Mouse (Mus musculus) G1E-ER4 (cell line): ENCODE measurements around the gene Bpifb1. TPM values are rescaled to one million over a fixed set of nuclear protein-coding genes. Genes with fewer than 3 reads are reported as not detected.

Source experiments
- GATA1 ChIP-seq: IDR thresholded peaks from one replicate; pipeline ENCODE4 v1.8.0; 2012; ENCODE audit warnings: low read length, inconsistent platforms
- polyA plus RNA-seq: library from polyadenylated mRNA; stranded (reverse); fragments of >175 nt; gene quantifications from 2 replicates; pipeline ENCODE4 v1.2.3, GENCODE M21; 2012

Gene Bpifb1
- polyA plus RNA-seq, 1 experiment: not detected

- no peak for TF ChIP-seq GATA1
Observed at GRCm38 (mm10) chr2:154197036-154197435, 6.4 kb downstream of the Bpifb1 start.

- TF ChIP-seq GATA1: no peak
Observed at GRCm38 (mm10) chr2:154204630-154205029, 14.0 kb downstream of the Bpifb1 start.

GRCm38 (mm10) chr2:154206908-154207307 lies 16.3 kb downstream of the Bpifb1 start:
- no peak for TF ChIP-seq GATA1

- no peak for TF ChIP-seq GATA1
Observed at GRCm38 (mm10) chr2:154209112-154209511, 18.5 kb downstream of the Bpifb1 start.

GRCm38 (mm10) chr2:154211121-154211520 lies 20.5 kb downstream of the Bpifb1 start:
- no peak for TF ChIP-seq GATA1

- TF ChIP-seq GATA1: no peak
Observed at GRCm38 (mm10) chr2:154211881-154212280, 21.3 kb downstream of the Bpifb1 start.

GRCm38 (mm10) chr2:154215191-154215590 lies 24.6 kb downstream of the Bpifb1 start:
- TF ChIP-seq GATA1: no peak

- TF ChIP-seq GATA1: no peak
Observed at GRCm38 (mm10) chr2:154219950-154220349, 29.3 kb downstream of the Bpifb1 start.

GRCm38 (mm10) chr2:154223265-154223916 lies 32.8 kb downstream of the Bpifb1 start, which contains the start of gene Bpifb5:
Gene Bpifb5, plus strand, starts transcription at chr2:154223742.
- TF ChIP-seq GATA1: no peak

- TF ChIP-seq GATA1: no peak
Observed at GRCm38 (mm10) chr2:154223917-154224273, 33.3 kb downstream of the Bpifb1 start.

- TF ChIP-seq GATA1: no peak
Observed at GRCm38 (mm10) chr2:154226991-154227390, 36.4 kb downstream of the Bpifb1 start.

GRCm38 (mm10) chr2:154227830-154228229 lies 37.2 kb downstream of the Bpifb1 start:
- TF ChIP-seq GATA1: no peak

- TF ChIP-seq GATA1: no peak
Observed at GRCm38 (mm10) chr2:154233426-154233825, 42.8 kb downstream of the Bpifb1 start.

GRCm38 (mm10) chr2:154240771-154241170 lies 50.2 kb downstream of the Bpifb1 start:
- no peak for TF ChIP-seq GATA1

- TF ChIP-seq GATA1: no peak
Observed at GRCm38 (mm10) chr2:154243356-154244036, 52.9 kb downstream of the Bpifb1 start.

- no peak for TF ChIP-seq GATA1
Observed at GRCm38 (mm10) chr2:154245322-154245721, 54.7 kb downstream of the Bpifb1 start.

- no peak for TF ChIP-seq GATA1
Observed at GRCm38 (mm10) chr2:154255770-154256169, 65.2 kb downstream of the Bpifb1 start.
